Mouse (Mus musculus) CH12.LX (cell line): ENCODE data around the gene Sp7. TPM values are rescaled to one million over a fixed set of nuclear protein-coding genes. Genes with fewer than 3 reads are reported as not detected.
A peak's percentile ranks its signal among the peaks of the same experiment; 100 is the strongest.

Source experiments
- DNase-seq: peaks from one replicate; pipeline ENCODE4 v3.0.0-alpha.2; 2013; ENCODE audit errors: extremely low read depth
- H3K27ac ChIP-seq: 2 replicates; pipeline ENCODE4 v1.5.1; 2012; ENCODE audit warnings: low read depth, mild to moderate bottlenecking, control low read depth, moderate library complexity; ENCODE audit not compliant: insufficient read depth
- H3K27me3 ChIP-seq: replicated peaks from 2 replicates; pipeline ENCODE3; 2012; ENCODE audit warnings: inconsistent platforms
- H3K36me3 ChIP-seq, 2 experiments: replicated peaks in 1 of 2; 2 replicates each; pipeline versions ENCODE3 to v1.6.1; 2012; ENCODE audit warnings: inconsistent platforms in 1 of 2, low read length in 1 of 2, mild to moderate bottlenecking in 1 of 2, mixed read lengths in 1 of 2, moderate library complexity in 1 of 2; ENCODE audit not compliant: control insufficient read depth in 1 of 2, insufficient read depth in 1 of 2
- H3K4me1 ChIP-seq, 2 experiments: 2 replicates each; pipeline ENCODE4 v1.6.1; 2012; ENCODE audit warnings: inconsistent platforms in 1 of 2, moderate library complexity in 1 of 2; ENCODE audit not compliant: insufficient read depth in 2 of 2, control insufficient read depth in 1 of 2
- H3K4me2 ChIP-seq: 2 replicates; pipeline ENCODE4 v1.6.1; 2012; ENCODE audit warnings: low read depth, mild to moderate bottlenecking, control low read depth; ENCODE audit not compliant: poor library complexity, insufficient read depth, severe bottlenecking
- H3K4me3 ChIP-seq, 3 experiments: fragments of 150-350 bp in 1 of 3; sonication (generic) in 1 of 3; replicated peaks in 1 of 3; 2 replicates each; pipeline versions ENCODE3 to v1.5.1; 2011 to 2012; ENCODE audit warnings: low read depth in 2 of 3, low read length in 2 of 3, mild to moderate bottlenecking in 2 of 3, moderate library complexity in 2 of 3, control low read depth in 1 of 3, improper control_type of control experiment in 1 of 3, inconsistent platforms in 1 of 3, mixed read lengths in 1 of 3; ENCODE audit not compliant: poor library complexity in 1 of 3
- H3K79me2 ChIP-seq: replicated peaks from 2 replicates; pipeline ENCODE4 v1.6.1; 2012; ENCODE audit warnings: mild to moderate bottlenecking, moderate library complexity; ENCODE audit not compliant: control insufficient read depth, poor library complexity, insufficient read depth, severe bottlenecking; ENCODE audit errors: extremely low read depth
- H3K9ac ChIP-seq: 2 replicates; pipeline ENCODE4 v1.6.1; 2012; ENCODE audit warnings: low read depth, mild to moderate bottlenecking, control low read depth, moderate library complexity; ENCODE audit not compliant: insufficient read depth
- H3K9me3 ChIP-seq: replicated peaks from 2 replicates; pipeline ENCODE3; 2012; ENCODE audit warnings: low read length, inconsistent platforms, mixed read lengths
- BHLHE40 ChIP-seq: IDR thresholded peaks from 2 replicates; pipeline ENCODE4 v1.6.1; 2011; ENCODE audit warnings: mild to moderate bottlenecking, low read depth, low read length, improper control_type of control experiment
- CTCF ChIP-seq, 2 experiments: IDR thresholded peaks in 1 of 2; conservative IDR thresholded peaks in 1 of 2; 2 replicates each; pipeline ENCODE4 v1.5.1; 2011 to 2012; ENCODE audit warnings: low read depth in 2 of 2, low read length in 2 of 2, improper control_type of control experiment in 1 of 2, inconsistent platforms in 1 of 2, mild to moderate bottlenecking in 1 of 2, moderate library complexity in 1 of 2
- EP300 ChIP-seq: IDR thresholded peaks from 2 replicates; pipeline ENCODE4 v1.6.1; 2011; ENCODE audit warnings: low read length, improper control_type of control experiment
- IRF4 ChIP-seq: IDR thresholded peaks from 2 replicates; pipeline ENCODE4 v1.6.1; 2014; ENCODE audit warnings: low read depth, mild to moderate bottlenecking, inconsistent platforms, low read length, improper control_type of control experiment
- JUN ChIP-seq: IDR thresholded peaks from 2 replicates; pipeline ENCODE4 v1.6.1; 2011; ENCODE audit warnings: low read depth, mild to moderate bottlenecking, low read length, improper control_type of control experiment, moderate library complexity; ENCODE audit not compliant: insufficient read depth
- JUND ChIP-seq: conservative IDR thresholded peaks from 2 replicates; pipeline ENCODE4 v1.6.1; 2011; ENCODE audit warnings: low read depth, low read length, improper control_type of control experiment
- KAT2A ChIP-seq: IDR thresholded peaks from 2 replicates; pipeline ENCODE4 v1.6.1; 2012; ENCODE audit warnings: low read length, improper control_type of control experiment, inconsistent platforms; ENCODE audit not compliant: insufficient replicate concordance
- MAX ChIP-seq: IDR thresholded peaks from 2 replicates; pipeline ENCODE4 v1.6.1; 2011; ENCODE audit warnings: low read length, improper control_type of control experiment
- MEF2A ChIP-seq: IDR thresholded peaks from 2 replicates; pipeline ENCODE4 v1.6.1; 2014; ENCODE audit warnings: low read depth, mild to moderate bottlenecking, inconsistent platforms, low read length, improper control_type of control experiment, borderline replicate concordance
- NELFE ChIP-seq: IDR thresholded peaks from 2 replicates; pipeline ENCODE4 v1.6.1; 2011; ENCODE audit warnings: low read depth, low read length, improper control_type of control experiment
- POLR2A ChIP-seq: IDR thresholded peaks from 2 replicates; pipeline ENCODE4 v1.6.1; 2011; ENCODE audit warnings: low read depth, mild to moderate bottlenecking, improper control_type of control experiment, low read length
- POLR2AphosphoS2 ChIP-seq: IDR thresholded peaks from 2 replicates; pipeline ENCODE4 v1.6.1; 2011; ENCODE audit warnings: low read depth, low read length, improper control_type of control experiment
- RAD21 ChIP-seq: IDR thresholded peaks from 2 replicates; pipeline ENCODE4 v1.6.1; 2011; ENCODE audit warnings: low read depth, mild to moderate bottlenecking, low read length, improper control_type of control experiment, moderate library complexity
- SIN3A ChIP-seq: IDR thresholded peaks from 2 replicates; pipeline ENCODE4 v1.6.1; 2012; ENCODE audit warnings: low read length, improper control_type of control experiment, inconsistent platforms
- TBP ChIP-seq: conservative IDR thresholded peaks from 2 replicates; pipeline ENCODE4 v1.6.1; 2011; ENCODE audit warnings: low read depth, low read length, improper control_type of control experiment
- UBTF ChIP-seq: IDR thresholded peaks from 2 replicates; pipeline ENCODE4 v1.6.1; 2012; ENCODE audit warnings: low read depth, mild to moderate bottlenecking, inconsistent platforms, low read length, improper control_type of control experiment, moderate library complexity
- dilution Hi-C: fragments of 300-500 bp; cut with MboI; formaldehyde crosslinking; loops from 2 replicates; pipeline ENCODE4 v1.14.3; 2020; ENCODE audit warnings: low sequenced_read_pairs; ENCODE audit not compliant: extremely low pct_unique_long_range_greater_than_20kb, extremely low pct_ligation_motif_present
- in situ Hi-C: fragments of 300-500 bp; cut with MboI; formaldehyde crosslinking; loops from 3 replicates; pipeline ENCODE4 v1.14.3; 2019; ENCODE audit warnings: low sequenced_read_pairs, low pct_ligation_motif_present, low pct_unique_long_range_greater_than_20kb, mixed read lengths
- polyA plus RNA-seq: library from polyadenylated mRNA; unstranded; fragments of >175 nt; gene quantifications from 2 replicates; pipeline ENCODE4 v1.2.1, GENCODE M21; 2012; ENCODE audit warnings: low read depth; ENCODE audit not compliant: insufficient read length
- total RNA-seq, 2 experiments: library from RNA; depleted of rRNA; stranded (reverse); fragments of 300-350 nt in 1 of 2; fragments of >200 nt in 1 of 2; gene quantifications; 2 replicates each; pipeline ENCODE4 v1.2.3; 2012 to 2014

Gene Sp7
- total and polyA plus RNA-seq, 3 experiments = not detected

DNA sequence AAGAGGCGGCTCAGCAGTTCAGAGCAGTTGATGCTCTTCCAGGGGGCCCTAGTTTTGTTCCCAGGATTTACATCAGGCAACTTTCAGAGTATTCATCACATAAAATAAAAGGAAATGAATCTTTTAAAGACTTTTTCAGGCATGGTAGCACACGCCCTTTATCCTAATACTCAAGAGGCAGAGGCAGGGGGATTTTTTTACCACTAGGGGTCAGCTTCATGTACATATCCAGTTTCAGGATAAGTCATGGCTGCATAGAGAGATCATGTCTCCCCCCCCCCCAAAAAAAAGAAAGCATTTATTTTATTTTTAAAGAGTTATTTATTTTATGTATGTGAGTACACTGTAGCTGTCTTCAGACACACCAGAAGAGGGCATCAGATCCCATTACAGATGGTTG, 13.0 kb downstream of the Sp7 start:
- TF ChIP-seq CTCF (conservative IDR thresholded peaks at IDR 0.05 in 1 of 2, IDR thresholded peaks at IDR 0.05 in 1 of 2; ENCODE audit: low read depth in 2 of 2, low read length in 2 of 2) (peak in 1 of 2 experiments; percentile 43; a peak in 2 of 4 replicates), MEF2A (no peak)
- TF ChIP-seq, all 38 proteins: peak for 1
- Histone ChIP-seq H3K9ac (no peak overlapping the region), H3K27me3 (peaks cover 24% of the 10 kb centered on the region), H3K36me3 (peaks cover under 1 to 1% of the 10 kb centered on the region in 2 experiments), H3K79me2 (peaks cover 12% of the 10 kb centered on the region), H3K27ac (no peak overlapping the region), H3K4me2 (no peak overlapping the region), H3K4me1 (peaks cover 10 to 14% of the 10 kb centered on the region in 2 experiments; a peak in 3 of 4 replicates), H3K9me3 (peaks cover 13% of the 10 kb centered on the region), H3K4me3 (no peak overlapping the region)
- DNase-seq = no peak
- in situ Hi-C loops = no loop called here
- dilution Hi-C loops = no loop called here

DNA sequence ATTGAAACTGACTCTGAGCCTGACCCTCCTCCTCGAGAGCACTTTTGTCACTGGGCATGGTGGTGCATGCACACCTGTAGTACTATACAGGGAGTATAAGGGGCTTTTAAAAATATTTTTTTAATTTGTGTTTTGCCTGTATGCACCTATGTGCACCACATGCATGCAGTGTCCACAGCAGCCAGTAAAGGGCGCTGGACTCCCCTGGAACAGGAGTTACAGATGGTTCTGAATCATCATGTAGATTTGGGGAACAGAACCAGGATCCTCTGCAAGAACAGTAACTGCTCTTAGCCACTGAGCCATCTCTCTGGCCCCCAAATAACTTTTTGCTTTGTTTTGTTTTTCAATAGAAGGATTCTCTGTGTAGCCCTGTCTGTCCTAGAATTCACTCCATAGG, 14.8 kb downstream of the Sp7 start:
- no peak overlapping the region for H3K4me2 ChIP-seq
- in situ Hi-C loops (no loop called here), dilution Hi-C loops (no loop called here)
- H3K9ac ChIP-seq = no peak overlapping the region
- H3K4me1 ChIP-seq = peaks cover 3 to 17% of the 10 kb centered on the region in 2 experiments; a peak in 3 of 4 replicates
- no peak overlapping the region for H3K4me3 ChIP-seq
- H3K36me3 ChIP-seq = peaks cover 5 to 13% of the 10 kb centered on the region in 2 experiments
- no peak overlapping the region for H3K27ac ChIP-seq
- peaks cover 13% of the 10 kb centered on the region for H3K9me3 ChIP-seq
- peak; percentile 37 for DNase-seq
- TF ChIP-seq IRF4 = no peak
- no peak for TF ChIP-seq SIN3A
- no peak for TF ChIP-seq MEF2A
- TF ChIP-seq RAD21 = peak; percentile 47
- TF ChIP-seq EP300 = no peak
- TF ChIP-seq TBP = no peak
- no peak for TF ChIP-seq POLR2A
- TF ChIP-seq UBTF = no peak
- TF ChIP-seq POLR2AphosphoS2 = no peak
- no peak for TF ChIP-seq KAT2A
- TF ChIP-seq MAX = no peak
- TF ChIP-seq CTCF (conservative IDR thresholded peaks at IDR 0.05 in 1 of 2, IDR thresholded peaks at IDR 0.05 in 1 of 2; ENCODE audit: low read depth in 2 of 2, low read length in 2 of 2) = peak; percentile 13 to 61; a peak in 2 of 4 replicates
- no peak for TF ChIP-seq BHLHE40
- TF ChIP-seq NELFE = no peak
- TF ChIP-seq JUN = no peak
- no peak for TF ChIP-seq JUND
- TF ChIP-seq, all 38 proteins: peak for 2
- peaks cover 15% of the 10 kb centered on the region for H3K79me2 ChIP-seq
- peaks cover 7% of the 10 kb centered on the region for H3K27me3 ChIP-seq
